Mouse (Mus musculus): ENCODE data around the gene Wdr91.

- TF ChIP-seq POLR2A (IDR thresholded peaks at IDR 0.05; ENCODE audit: borderline replicate concordance, extremely low read depth, low read depth, low read length) (no peak), CTCF (IDR thresholded peaks at IDR 0.05; ENCODE audit: insufficient read depth, low read length) (no peak)
Measured at GRCm38 (mm10) chr6:34875966-34876834, 34.5 kb downstream of the Wdr91 start.

Data from lung, adult 2 months (tissue).